Mouse (Mus musculus): ENCODE measurements around the gene Il21r. TPM values are rescaled to one million over a fixed set of nuclear protein-coding genes. Genes with fewer than 3 reads are reported as not detected.

The Il21r gene
- polyA plus RNA-seq, 1 experiment, result 0.39 TPM

- 77% methylated on average over 12 of the region's 12 CpGs for WGBS
- TF ChIP-seq POLR2A (IDR thresholded peaks at IDR 0.05; ENCODE audit: borderline replicate concordance, insufficient read depth, low read length), result no peak
- TF ChIP-seq CTCF (IDR thresholded peaks at IDR 0.05; ENCODE audit: borderline replicate concordance, insufficient read depth, low read depth, low read length), result no peak
- DNase-seq, result no peak
Measured at GRCm38 (mm10) chr7:125604362-125605319, 1.4 kb downstream of the Il21r start.

DNA sequence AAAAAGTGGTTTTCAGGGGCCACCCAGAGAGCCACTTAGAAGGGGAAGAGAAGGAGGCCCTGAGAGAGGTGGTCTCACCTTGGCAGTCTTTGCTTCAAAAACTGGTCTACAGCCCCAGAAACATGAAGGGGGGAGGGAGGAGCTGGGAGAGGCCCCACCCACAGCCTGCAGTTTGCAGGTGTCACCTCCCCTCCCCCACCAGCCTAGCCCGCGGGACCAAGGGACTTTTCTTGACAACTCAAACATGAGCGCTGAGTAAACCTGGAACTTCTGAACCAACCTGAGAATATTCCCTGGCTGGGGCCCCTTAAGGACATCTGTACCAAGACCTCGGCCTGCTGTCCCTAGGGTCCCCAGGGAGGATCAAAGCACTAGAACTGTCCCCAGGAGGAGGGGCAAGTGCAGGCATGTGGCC, 2.5 kb downstream of the Il21r start:
- no peak for TF ChIP-seq POLR2A (IDR thresholded peaks at IDR 0.05; ENCODE audit: borderline replicate concordance, insufficient read depth, low read length)
- no peak for TF ChIP-seq CTCF (IDR thresholded peaks at IDR 0.05; ENCODE audit: borderline replicate concordance, insufficient read depth, low read depth, low read length)
- Histone ChIP-seq H3K4me1 (ENCODE audit: control insufficient read depth, insufficient read depth, low read length) (no peaks in the 10 kb centered on the region), H3K27ac (ENCODE audit: insufficient read depth, low read length) (no peak overlapping the region), H3K4me3 (replicated peaks; ENCODE audit: insufficient read depth, low read depth, low read length) (no peak overlapping the region), H3K27me3 (ENCODE audit: control insufficient read depth, insufficient read depth, low read length) (no peaks in the 10 kb centered on the region; the same call in 1 of the 2 replicates)
- WGBS, result 76% methylated on average over 4 of the region's 4 CpGs
- DNase-seq, result no peak

More at GRCm38 (mm10) chr7:125604362-125605319, 1.4 kb downstream of the Il21r start:
- Histone ChIP-seq H3K27me3 (ENCODE audit: control insufficient read depth, insufficient read depth, low read length) (no peaks in the 10 kb centered on the region; the same call in 1 of the 2 replicates), H3K4me3 (replicated peaks; ENCODE audit: insufficient read depth, low read depth, low read length) (no peak overlapping the region), H3K27ac (ENCODE audit: insufficient read depth, low read length) (no peak overlapping the region), H3K4me1 (ENCODE audit: control insufficient read depth, insufficient read depth, low read length) (no peaks in the 10 kb centered on the region)

DNA sequence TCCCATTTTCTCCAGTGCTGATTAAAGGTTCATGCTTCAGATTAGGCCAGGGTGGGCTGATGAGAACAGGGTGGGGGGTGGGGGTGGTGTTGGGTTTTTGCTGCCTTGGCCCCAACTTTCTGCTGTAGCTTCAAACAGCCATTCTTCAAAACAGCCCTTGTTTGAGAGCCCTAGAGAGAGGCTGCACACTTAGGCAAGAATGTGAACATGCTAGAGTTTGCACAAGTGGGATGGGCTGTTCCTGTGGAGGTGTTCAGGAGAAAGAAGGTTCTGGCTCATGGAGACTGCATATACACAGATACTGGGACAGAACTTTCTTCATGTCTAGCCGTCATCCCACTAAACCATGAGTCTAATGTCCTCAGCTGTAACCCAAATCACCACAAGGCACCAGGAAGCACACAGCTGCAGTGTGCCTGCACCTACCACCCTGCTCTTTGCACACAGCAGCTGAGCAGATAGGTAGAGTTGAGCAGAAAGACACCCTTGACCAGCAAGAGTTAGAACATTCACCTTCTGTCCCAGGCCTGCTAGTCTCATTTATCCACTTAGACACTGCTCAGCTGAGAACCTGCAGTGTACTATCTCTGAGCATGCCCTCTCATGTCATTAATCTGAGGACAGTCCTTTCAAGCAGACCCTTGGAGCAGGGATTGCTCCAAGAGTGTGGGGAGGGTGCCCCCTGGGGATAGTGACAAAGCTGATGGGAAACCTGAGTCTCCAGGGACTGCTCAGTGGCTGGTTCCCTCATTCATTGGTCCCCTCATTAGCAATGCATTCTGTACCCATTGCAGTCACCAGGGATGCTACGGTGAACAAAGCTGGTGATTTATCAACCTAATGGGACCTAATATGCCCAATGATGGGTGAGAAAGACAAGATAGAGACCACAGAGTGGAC, 3.3 kb downstream of the Il21r start:
- Histone ChIP-seq H3K4me3 (replicated peaks; ENCODE audit: insufficient read depth, low read depth, low read length) (no peak overlapping the region), H3K4me1 (ENCODE audit: control insufficient read depth, insufficient read depth, low read length) (no peaks in the 10 kb centered on the region), H3K27ac (ENCODE audit: insufficient read depth, low read length) (no peak overlapping the region), H3K27me3 (ENCODE audit: control insufficient read depth, insufficient read depth, low read length) (no peaks in the 10 kb centered on the region; the same call in 1 of the 2 replicates)
- no peak for DNase-seq
- no peak for TF ChIP-seq CTCF (IDR thresholded peaks at IDR 0.05; ENCODE audit: borderline replicate concordance, insufficient read depth, low read depth, low read length)
- TF ChIP-seq POLR2A (IDR thresholded peaks at IDR 0.05; ENCODE audit: borderline replicate concordance, insufficient read depth, low read length), result no peak
- WGBS, result 72% methylated on average over 2 of the region's 2 CpGs

- Histone ChIP-seq H3K27me3 (ENCODE audit: control insufficient read depth, insufficient read depth, low read length) (no peaks in the 10 kb centered on the region), H3K4me3 (replicated peaks; ENCODE audit: insufficient read depth, low read depth, low read length) (no peak overlapping the region), H3K4me1 (ENCODE audit: control insufficient read depth, insufficient read depth, low read length) (no peaks in the 10 kb centered on the region), H3K27ac (ENCODE audit: insufficient read depth, low read length) (no peak overlapping the region)
- TF ChIP-seq POLR2A (IDR thresholded peaks at IDR 0.05; ENCODE audit: borderline replicate concordance, insufficient read depth, low read length), result no peak
- TF ChIP-seq CTCF (IDR thresholded peaks at IDR 0.05; ENCODE audit: borderline replicate concordance, insufficient read depth, low read depth, low read length), result no peak
- WGBS, result 61% methylated on average over 6 of the region's 6 CpGs
- no peak for DNase-seq
Measured at GRCm38 (mm10) chr7:125607384-125608182, 4.4 kb downstream of the Il21r start.

GRCm38 (mm10) chr7:125608183-125608688, 5.0 kb downstream of the Il21r start:
- Histone ChIP-seq H3K27ac (ENCODE audit: insufficient read depth, low read length) (no peak overlapping the region), H3K4me3 (replicated peaks; ENCODE audit: insufficient read depth, low read depth, low read length) (no peak overlapping the region), H3K4me1 (ENCODE audit: control insufficient read depth, insufficient read depth, low read length) (no peaks in the 10 kb centered on the region), H3K27me3 (ENCODE audit: control insufficient read depth, insufficient read depth, low read length) (no peaks in the 10 kb centered on the region)
- DNase-seq, result no peak
- WGBS, result 85% methylated on average over 4 of the region's 4 CpGs
- TF ChIP-seq POLR2A (IDR thresholded peaks at IDR 0.05; ENCODE audit: borderline replicate concordance, insufficient read depth, low read length) (no peak), CTCF (IDR thresholded peaks at IDR 0.05; ENCODE audit: borderline replicate concordance, insufficient read depth, low read depth, low read length) (no peak)

- Histone ChIP-seq H3K27ac (ENCODE audit: insufficient read depth, low read length) (no peak overlapping the region), H3K4me1 (ENCODE audit: control insufficient read depth, insufficient read depth, low read length) (no peaks in the 10 kb centered on the region), H3K4me3 (replicated peaks; ENCODE audit: insufficient read depth, low read depth, low read length) (no peak overlapping the region), H3K27me3 (ENCODE audit: control insufficient read depth, insufficient read depth, low read length) (no peaks in the 10 kb centered on the region)
- DNase-seq, result no peak
- TF ChIP-seq POLR2A (IDR thresholded peaks at IDR 0.05; ENCODE audit: borderline replicate concordance, insufficient read depth, low read length), result no peak
- 84% methylated on average over 5 of the region's 5 CpGs for WGBS
Measured at GRCm38 (mm10) chr7:125613579-125613978, 10.3 kb downstream of the Il21r start.

DNA sequence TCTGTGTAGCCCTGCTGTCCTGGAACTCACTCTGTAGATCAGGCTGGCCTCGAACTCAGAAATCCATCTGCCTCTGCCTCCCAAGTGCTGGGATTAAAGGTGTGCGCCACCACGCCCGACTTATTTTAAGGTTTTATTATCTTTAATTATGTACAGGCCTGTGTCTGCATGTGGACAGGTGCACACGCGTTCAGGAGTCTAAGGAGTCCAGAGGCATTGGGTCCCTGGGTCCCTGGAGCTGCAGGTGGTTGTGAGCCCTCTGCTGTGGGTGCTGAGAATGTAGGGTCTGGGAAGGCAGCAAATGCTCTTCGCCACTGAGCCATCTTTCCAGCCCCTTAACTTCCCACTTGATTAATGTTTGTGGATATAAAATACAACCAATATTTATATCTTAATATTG, 12.2 kb downstream of the Il21r start:
- no peak overlapping the region for H3K27ac ChIP-seq (ENCODE audit: insufficient read depth, low read length)
- no peak for TF ChIP-seq CTCF (IDR thresholded peaks at IDR 0.05; ENCODE audit: borderline replicate concordance, insufficient read depth, low read depth, low read length)
- TF ChIP-seq POLR2A (IDR thresholded peaks at IDR 0.05; ENCODE audit: borderline replicate concordance, insufficient read depth, low read length), result no peak
- DNase-seq, result no peak
- no peaks in the 10 kb centered on the region for H3K27me3 ChIP-seq (ENCODE audit: control insufficient read depth, insufficient read depth, low read length)
- 90% methylated on average over 7 of the region's 7 CpGs for WGBS
- H3K4me3 ChIP-seq (replicated peaks; ENCODE audit: insufficient read depth, low read depth, low read length), result no peak overlapping the region
- H3K4me1 ChIP-seq (ENCODE audit: control insufficient read depth, insufficient read depth, low read length), result no peaks in the 10 kb centered on the region
